Mouse (Mus musculus): ENCODE results near the gene Arid2. TPM values are rescaled to one million over a fixed set of nuclear protein-coding genes. Genes with fewer than 3 reads are reported as not detected.
"Not testable (repeated sequence)": the region's sequence is repeated elsewhere in the genome, so short reads cannot be mapped to it uniquely, and the experiment has no call there.

Arid2 gene
- polyA plus RNA-seq, 1 experiment from 2014 or later, result 28.9 TPM

- not testable (repeated sequence) for H3K9me3 ChIP-seq (replicated peaks); H3K27ac ChIP-seq; ATAC-seq; H3K4me3 ChIP-seq; H3K9ac ChIP-seq; H3K27me3 ChIP-seq; H3K4me2 ChIP-seq
- peaks cover 14% of the 10 kb centered on the region for H3K36me3 ChIP-seq (ENCODE audit: poor library complexity, severe bottlenecking)
- H3K4me1 ChIP-seq, result peaks cover 28% of the 10 kb centered on the region
- WGBS, result 95% methylated on average over 4 of the region's 4 CpGs
These were observed 41.4 kb downstream of the Arid2 start for GRCm38 (mm10) chr15:96328722-96329121.

GRCm38 (mm10) chr15:96330536-96330935 is 43.2 kb downstream of the Arid2 start:
- Histone ChIP-seq H3K36me3 (ENCODE audit: poor library complexity, severe bottlenecking) (peaks cover 9% of the 10 kb centered on the region), H3K27ac (no peak overlapping the region), H3K9me3 (replicated peaks) (no peaks in the 10 kb centered on the region), H3K4me2 (no peak overlapping the region), H3K9ac (no peak overlapping the region), H3K4me1 (peaks cover 18% of the 10 kb centered on the region), H3K4me3 (no peak overlapping the region), H3K27me3 (no peaks in the 10 kb centered on the region)
- WGBS, result 85% methylated on average over 3 of the region's 3 CpGs
- no peak for ATAC-seq

- Histone ChIP-seq H3K4me3 (no peak overlapping the region), H3K9ac (no peak overlapping the region), H3K36me3 (ENCODE audit: poor library complexity, severe bottlenecking) (peaks cover 3% of the 10 kb centered on the region; the same call in 1 of the 2 replicates), H3K27me3 (no peaks in the 10 kb centered on the region), H3K9me3 (replicated peaks) (no peaks in the 10 kb centered on the region), H3K4me2 (no peak overlapping the region), H3K27ac (no peak overlapping the region; the same call in 1 of the 2 replicates), H3K4me1 (peaks cover 14% of the 10 kb centered on the region)
- ATAC-seq, result no peak
- WGBS, result 83% methylated on average over 9 of the region's 9 CpGs
These were observed 45.3 kb downstream of the Arid2 start for GRCm38 (mm10) chr15:96332468-96333213.

GRCm38 (mm10) chr15:96333350-96333749 is 46.0 kb downstream of the Arid2 start:
- Histone ChIP-seq H3K9ac (no peak overlapping the region), H3K9me3 (replicated peaks) (no peaks in the 10 kb centered on the region), H3K4me2 (no peak overlapping the region), H3K36me3 (ENCODE audit: poor library complexity, severe bottlenecking) (no peaks in the 10 kb centered on the region; the same call in 1 of the 2 replicates), H3K27me3 (no peaks in the 10 kb centered on the region), H3K27ac (no peak overlapping the region), H3K4me3 (no peak overlapping the region), H3K4me1 (peaks cover 14% of the 10 kb centered on the region)
- 64% methylated on average over 5 of the region's 5 CpGs for WGBS
- no peak for ATAC-seq

- Histone ChIP-seq H3K27ac (no peak overlapping the region), H3K9me3 (replicated peaks) (no peaks in the 10 kb centered on the region), H3K9ac (no peak overlapping the region), H3K4me1 (peaks cover 2% of the 10 kb centered on the region; the same call in 1 of the 2 replicates), H3K4me2 (no peak overlapping the region), H3K36me3 (ENCODE audit: poor library complexity, severe bottlenecking) (no peaks in the 10 kb centered on the region), H3K27me3 (no peaks in the 10 kb centered on the region), H3K4me3 (no peak overlapping the region)
- no peak for ATAC-seq
- 88% methylated on average over 2 of the region's 2 CpGs for WGBS
These were observed 53.6 kb downstream of the Arid2 start for GRCm38 (mm10) chr15:96340924-96341323.

GRCm38 (mm10) chr15:96342097-96342496 is 54.8 kb downstream of the Arid2 start:
- 94% methylated on average over 8 of the region's 8 CpGs for WGBS
- no peaks in the 10 kb centered on the region for H3K27me3 ChIP-seq

GRCm38 (mm10) chr15:96342871-96343270 is 55.6 kb downstream of the Arid2 start:
- H3K36me3 ChIP-seq (ENCODE audit: poor library complexity, severe bottlenecking), result no peaks in the 10 kb centered on the region
- no peak for ATAC-seq
- peaks cover 2% of the 10 kb centered on the region; the same call in 1 of the 2 replicates for H3K4me1 ChIP-seq
- no peaks in the 10 kb centered on the region for H3K27me3 ChIP-seq
- H3K27ac ChIP-seq, result no peak overlapping the region
- WGBS, result 88% methylated on average over 3 of the region's 3 CpGs
- H3K9ac ChIP-seq, result no peak overlapping the region
- no peak overlapping the region for H3K4me2 ChIP-seq
- no peak overlapping the region for H3K4me3 ChIP-seq
- H3K9me3 ChIP-seq (replicated peaks), result no peaks in the 10 kb centered on the region

More at GRCm38 (mm10) chr15:96342097-96342496, 54.8 kb downstream of the Arid2 start:
- no peak overlapping the region for H3K4me2 ChIP-seq
- no peak overlapping the region for H3K9ac ChIP-seq
- peaks cover 2% of the 10 kb centered on the region; the same call in 1 of the 2 replicates for H3K4me1 ChIP-seq
- no peak overlapping the region for H3K4me3 ChIP-seq
- no peak for ATAC-seq
- H3K27ac ChIP-seq, result no peak overlapping the region
- no peaks in the 10 kb centered on the region for H3K36me3 ChIP-seq (ENCODE audit: poor library complexity, severe bottlenecking)
- no peaks in the 10 kb centered on the region for H3K9me3 ChIP-seq (replicated peaks)

- Histone ChIP-seq H3K9ac (no peak overlapping the region), H3K4me2 (no peak overlapping the region), H3K4me1 (peaks cover 2% of the 10 kb centered on the region; the same call in 1 of the 2 replicates), H3K27ac (no peak overlapping the region), H3K36me3 (ENCODE audit: poor library complexity, severe bottlenecking) (no peaks in the 10 kb centered on the region), H3K27me3 (no peaks in the 10 kb centered on the region), H3K4me3 (no peak overlapping the region), H3K9me3 (replicated peaks) (no peaks in the 10 kb centered on the region)
- no peak for ATAC-seq
- WGBS, result 60% methylated on average over 6 of the region's 7 CpGs
These were observed 57.4 kb downstream of the Arid2 start for GRCm38 (mm10) chr15:96344591-96345285.

GRCm38 (mm10) chr15:96345312-96345849 is 58.1 kb downstream of the Arid2 start:
- Histone ChIP-seq H3K9ac (no peak overlapping the region), H3K27me3 (no peaks in the 10 kb centered on the region), H3K4me3 (no peak overlapping the region), H3K9me3 (replicated peaks) (no peaks in the 10 kb centered on the region), H3K4me2 (no peak overlapping the region), H3K4me1 (peaks cover 2% of the 10 kb centered on the region; the same call in 1 of the 2 replicates), H3K27ac (no peak overlapping the region), H3K36me3 (ENCODE audit: poor library complexity, severe bottlenecking) (peaks cover 6% of the 10 kb centered on the region)
- no peak for ATAC-seq
- 89% methylated on average over 6 of the region's 6 CpGs for WGBS

- no peaks in the 10 kb centered on the region for H3K4me1 ChIP-seq
- no peak overlapping the region for H3K4me2 ChIP-seq
- peaks cover 45% of the 10 kb centered on the region for H3K36me3 ChIP-seq (ENCODE audit: poor library complexity, severe bottlenecking)
- no peaks in the 10 kb centered on the region for H3K27me3 ChIP-seq
- 93% methylated on average over 9 of the region's 9 CpGs for WGBS
- H3K9me3 ChIP-seq (replicated peaks), result no peaks in the 10 kb centered on the region
- ATAC-seq, result no peak
- H3K9ac ChIP-seq, result no peak overlapping the region
- no peak overlapping the region for H3K27ac ChIP-seq
- H3K4me3 ChIP-seq, result no peak overlapping the region
These were observed 64.1 kb downstream of the Arid2 start for GRCm38 (mm10) chr15:96351432-96351831.

- WGBS, result 95% methylated on average over 6 of the region's 6 CpGs
- Histone ChIP-seq H3K27me3 (no peaks in the 10 kb centered on the region), H3K4me3 (no peak overlapping the region), H3K27ac (no peak overlapping the region), H3K4me1 (no peaks in the 10 kb centered on the region), H3K4me2 (no peak overlapping the region), H3K36me3 (ENCODE audit: poor library complexity, severe bottlenecking) (peaks cover 51% of the 10 kb centered on the region), H3K9me3 (replicated peaks) (no peaks in the 10 kb centered on the region), H3K9ac (no peak overlapping the region)
- no peak for ATAC-seq
These were observed 71.6 kb downstream of the Arid2 start for GRCm38 (mm10) chr15:96358871-96359270.

- no peak for ATAC-seq
- no peaks in the 10 kb centered on the region for H3K27me3 ChIP-seq
- no peak overlapping the region for H3K4me2 ChIP-seq
- no peak overlapping the region for H3K27ac ChIP-seq
- no peak overlapping the region for H3K4me3 ChIP-seq
- 90% methylated on average over 5 of the region's 5 CpGs for WGBS
- peaks cover 59% of the 10 kb centered on the region for H3K36me3 ChIP-seq (ENCODE audit: poor library complexity, severe bottlenecking)
- no peak overlapping the region for H3K9ac ChIP-seq
- H3K9me3 ChIP-seq (replicated peaks), result no peaks in the 10 kb centered on the region
- H3K4me1 ChIP-seq, result 0 out of 2 replicates have a peak, but pooled peaks cover 3% of the 10 kb centered on the region
These were observed 73.3 kb downstream of the Arid2 start for GRCm38 (mm10) chr15:96360614-96361013.

Measured in forebrain, embryonic 13.5 days (tissue).